Mouse (Mus musculus): ENCODE measurements around the gene Oosp3.

Gene Oosp3

DNA sequence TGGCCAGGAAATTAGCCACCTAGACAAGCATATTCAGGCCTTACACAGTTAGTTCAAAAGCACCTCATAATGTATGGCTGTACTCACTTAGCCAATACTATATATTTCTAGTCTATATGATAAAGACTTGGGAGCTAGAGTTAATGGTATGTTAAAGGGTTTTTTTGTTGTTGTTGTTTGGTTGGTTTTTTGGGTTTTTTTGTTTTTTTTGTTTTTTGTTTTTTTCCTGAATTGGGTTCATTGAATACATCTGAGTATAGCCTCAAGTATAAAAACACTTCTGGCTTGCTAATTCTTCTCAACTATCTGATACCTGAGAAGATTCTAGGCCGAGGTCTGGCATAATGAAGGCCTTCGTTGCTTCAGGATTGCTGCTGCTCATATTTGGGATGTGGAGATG is at the start of gene Oosp3:
TSS of gene Oosp3 (plus strand) at position 301 of the 400 bp plus-strand sequence.
- no peak for DNase-seq

DNA sequence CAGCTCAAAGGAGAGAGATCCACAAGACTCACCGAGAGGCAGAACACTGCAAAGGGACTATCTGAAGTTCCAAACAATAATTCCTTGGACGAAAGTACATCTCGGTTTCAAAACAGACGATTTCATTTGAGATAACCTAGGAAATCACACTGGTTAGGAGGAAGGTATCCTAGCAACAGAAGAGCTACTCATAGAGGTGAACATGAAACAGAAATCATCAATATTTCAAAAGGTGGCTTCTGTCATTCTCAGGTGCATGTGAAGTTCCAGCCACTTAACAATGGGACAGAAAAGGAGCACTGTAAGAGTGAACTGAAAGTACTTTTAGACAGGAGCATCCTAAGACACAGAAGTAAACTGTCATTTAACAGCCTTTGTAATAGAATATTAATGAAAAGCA is 47.3 kb upstream of the Oosp3 start:
- DNase-seq = no peak

DNA sequence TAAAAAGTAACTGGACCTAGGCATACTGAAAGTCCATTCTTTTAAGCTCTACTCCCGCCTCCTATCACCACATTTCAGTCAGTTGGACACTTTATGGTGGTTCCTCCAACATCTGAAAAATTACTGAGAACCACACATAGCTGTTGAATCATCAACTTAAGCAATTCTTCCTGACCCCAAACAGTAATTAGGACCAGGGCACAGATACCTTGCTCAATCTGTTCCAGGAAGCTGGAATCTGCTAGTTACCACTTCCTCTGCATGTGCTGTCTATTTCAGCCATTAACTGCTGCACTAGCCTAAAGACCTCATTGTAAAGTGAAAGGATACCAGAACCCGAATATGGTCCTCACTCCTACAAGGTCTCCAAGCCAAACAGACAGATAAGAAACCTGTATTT is 37.7 kb upstream of the Oosp3 start:
- no peak for DNase-seq

DNA sequence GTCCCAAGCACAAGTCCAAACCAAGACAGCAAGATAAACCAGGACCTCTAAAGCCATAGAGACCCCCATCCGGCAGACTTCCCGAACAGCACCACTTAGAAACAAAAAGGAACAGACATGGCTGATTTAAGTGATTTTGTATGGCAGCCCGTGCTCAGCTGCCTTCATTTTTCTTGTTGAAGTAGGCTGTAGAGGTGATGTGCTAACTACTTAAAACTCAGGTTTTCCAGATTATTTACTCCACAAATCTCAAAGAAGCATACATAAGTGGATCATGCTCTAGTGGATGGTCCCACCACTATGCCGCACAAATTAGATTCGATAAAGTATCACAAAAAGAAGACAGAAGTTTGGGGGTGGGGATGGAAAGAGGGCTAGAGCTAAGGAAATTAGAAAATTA is 36.4 kb upstream of the Oosp3 start, which contains the start of gene Oosp2:
TSS of gene Oosp2 (minus strand) at position 101 of the 400 bp plus-strand sequence.
- no peak for DNase-seq

DNA sequence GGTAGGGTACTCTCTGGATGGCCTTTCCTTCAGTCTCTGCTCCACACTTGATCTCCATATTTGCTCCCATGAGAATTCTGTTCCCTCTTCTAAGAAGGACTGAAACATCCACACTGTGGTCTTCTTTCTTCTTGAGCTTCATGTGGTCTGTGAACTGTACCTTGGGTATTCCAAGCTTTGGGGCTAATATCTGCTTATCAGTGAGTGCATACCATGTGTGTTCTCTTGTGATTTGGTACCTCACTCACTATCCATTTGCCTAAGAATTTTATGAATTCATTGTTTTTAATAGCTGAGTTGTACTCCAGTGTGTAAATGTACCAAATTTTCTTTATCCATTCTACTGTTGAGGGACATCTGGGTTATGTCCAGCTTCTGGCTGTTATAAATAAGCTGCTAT is 35.3 kb upstream of the Oosp3 start:
- no peak for DNase-seq

DNA sequence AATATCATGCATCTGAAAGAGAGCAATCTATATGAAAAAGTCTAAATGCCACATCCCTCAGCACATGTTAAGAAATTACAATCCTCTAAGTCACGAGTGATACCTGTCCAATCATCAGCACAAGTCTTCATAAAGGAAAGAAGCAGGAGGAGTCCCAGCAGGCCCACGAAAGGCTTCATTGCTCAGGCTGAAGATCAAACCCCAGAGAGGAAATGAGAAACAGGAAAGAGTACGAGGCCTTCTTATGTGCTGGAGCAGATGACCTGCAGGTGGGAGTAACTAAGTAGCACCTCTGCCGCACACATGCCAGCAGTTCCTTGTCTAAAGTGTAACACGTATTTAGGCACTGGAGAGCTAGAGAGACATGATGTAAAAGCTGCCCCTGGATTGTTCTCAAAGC is 6.0 kb upstream of the Oosp3 start, which contains the start of gene Oosp1:
TSS of gene Oosp1 (minus strand) at position 312 of the 400 bp plus-strand sequence.
- DNase-seq = no peak

DNA sequence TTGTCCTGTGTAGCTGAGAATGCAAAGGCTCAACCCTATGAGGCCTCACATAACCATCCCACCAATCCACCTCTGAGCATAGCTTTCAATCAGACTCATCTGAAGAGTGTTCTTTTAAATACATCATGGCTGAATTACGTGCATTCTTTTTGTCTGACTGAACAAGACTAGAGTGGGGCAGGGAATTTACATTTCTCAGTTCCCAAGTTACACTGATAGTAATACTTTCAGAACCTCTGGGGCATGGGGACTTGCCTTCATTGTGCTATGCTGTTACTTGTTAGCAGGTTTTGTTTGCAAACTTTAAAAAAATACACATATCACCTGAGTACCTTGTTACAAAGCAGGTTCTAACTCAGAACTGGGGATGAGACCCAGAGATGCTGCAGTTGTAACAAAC is 5.4 kb upstream of the Oosp3 start:
- no peak for DNase-seq

DNA sequence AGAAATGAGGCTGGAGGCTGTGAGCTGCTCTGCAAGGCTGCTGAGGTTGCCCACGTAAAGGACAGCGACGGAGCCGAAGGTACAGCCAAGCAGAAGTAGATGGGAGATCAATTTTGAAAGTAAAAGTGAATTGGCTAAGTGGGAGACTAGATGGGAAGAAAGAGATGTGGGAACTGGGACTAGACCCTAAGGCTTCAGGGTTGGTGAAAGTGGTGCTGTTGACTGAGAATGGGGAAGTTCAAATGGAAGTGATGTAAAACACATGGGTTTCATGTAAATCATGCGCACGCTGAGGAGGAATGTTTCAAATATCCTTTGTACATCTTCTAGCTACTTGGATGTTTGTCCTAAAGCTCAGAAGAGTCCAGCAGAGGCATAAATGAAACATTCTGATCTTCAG is 1.5 kb downstream of the Oosp3 start:
- DNase-seq = no peak

DNA sequence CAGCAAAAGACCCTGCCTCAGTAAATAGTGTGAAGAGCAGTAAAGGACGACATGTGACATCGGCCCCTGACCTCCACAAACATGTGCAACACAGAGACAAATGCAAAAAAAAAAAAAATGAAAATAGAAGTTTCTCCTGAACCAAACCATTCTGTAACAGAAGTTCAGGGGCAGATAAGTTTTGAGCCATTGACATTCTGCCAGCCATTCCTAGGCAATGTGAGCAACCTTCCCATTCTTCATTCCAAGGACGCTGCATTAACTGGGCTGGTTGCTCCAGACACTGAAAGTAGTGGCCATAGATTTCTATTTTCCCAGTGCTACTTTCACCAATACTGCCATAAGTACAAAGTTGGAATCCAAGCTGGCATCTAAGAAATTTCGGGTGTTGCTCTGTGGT is 15.6 kb downstream of the Oosp3 start:
- DNase-seq = no peak

DNA sequence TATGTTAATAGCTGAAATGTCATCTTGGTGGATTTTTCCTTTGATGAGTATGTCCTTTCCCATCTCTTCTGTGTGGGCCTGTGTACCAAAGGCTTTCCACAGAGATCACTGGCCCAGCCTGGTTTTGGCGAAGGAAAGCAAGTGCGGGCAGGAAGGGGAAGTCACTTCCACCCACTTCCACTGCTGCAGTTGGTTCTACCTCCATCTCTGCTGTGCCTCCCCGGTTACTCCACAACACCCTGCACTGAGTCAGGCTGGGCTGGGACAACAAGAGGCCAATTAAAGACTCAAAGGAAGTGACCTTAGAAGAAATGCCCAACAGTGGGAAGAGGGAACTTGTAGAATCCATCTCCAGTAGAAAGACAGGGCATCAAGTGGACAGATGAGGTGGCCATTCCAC is 23.2 kb downstream of the Oosp3 start:
- no peak for DNase-seq

DNA sequence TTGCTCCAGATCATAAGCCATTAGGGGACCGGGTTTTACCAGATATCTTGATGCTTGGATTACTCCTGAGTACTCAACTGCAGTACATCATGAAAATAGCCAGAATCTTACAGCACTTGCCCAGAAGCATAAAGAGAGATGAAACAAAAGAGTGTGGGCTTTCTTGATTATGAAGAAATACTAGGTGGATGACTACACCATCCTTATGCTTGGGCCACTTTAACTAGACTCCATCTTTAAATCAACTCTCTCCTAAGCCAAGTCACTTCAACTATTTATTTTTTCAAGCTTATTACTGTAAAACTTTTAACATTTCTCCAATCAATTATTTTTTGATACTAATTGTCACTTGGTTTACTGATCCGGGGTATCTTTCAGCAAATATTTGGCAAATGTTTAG is 27.0 kb downstream of the Oosp3 start:
- no peak for DNase-seq

DNA sequence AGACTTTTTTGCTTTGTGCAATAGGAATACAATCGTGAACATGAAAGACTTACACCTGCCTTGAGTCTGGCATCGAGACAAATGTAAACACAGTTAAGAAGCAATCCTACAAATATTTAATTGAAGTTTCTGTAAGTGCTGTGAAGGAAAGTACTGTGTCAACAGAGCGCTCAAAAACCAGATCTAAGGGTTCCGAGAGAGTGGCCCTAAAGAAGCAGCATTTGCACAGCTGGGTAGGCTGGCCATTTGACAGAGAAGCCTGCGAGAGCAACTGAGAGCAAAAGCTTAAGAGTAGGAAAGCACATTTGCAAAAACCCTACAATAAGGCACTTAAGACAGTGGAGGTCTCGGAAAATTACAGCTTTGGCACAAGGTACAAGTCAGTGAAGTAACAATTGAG is 27.4 kb downstream of the Oosp3 start:
- no peak for DNase-seq

DNA sequence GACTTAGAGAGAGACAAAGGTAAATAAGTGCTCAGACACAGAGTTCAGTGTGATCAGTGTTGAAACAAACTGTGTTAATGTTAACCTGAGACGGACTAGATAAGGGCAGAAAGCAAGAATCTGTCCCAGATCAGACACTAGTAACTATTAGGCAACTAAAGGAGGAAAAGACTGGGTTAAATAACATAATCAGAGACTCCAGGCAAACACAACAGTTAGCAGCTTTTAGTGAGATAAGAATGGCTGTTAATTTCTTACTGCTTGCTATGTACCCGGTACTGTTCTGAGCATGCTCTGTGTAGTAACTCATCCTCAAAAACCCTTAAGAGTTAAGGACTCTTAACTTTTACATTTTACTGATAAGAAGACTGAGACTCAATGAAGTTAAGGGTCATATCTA is 29.1 kb downstream of the Oosp3 start:
- no peak for DNase-seq

DNA sequence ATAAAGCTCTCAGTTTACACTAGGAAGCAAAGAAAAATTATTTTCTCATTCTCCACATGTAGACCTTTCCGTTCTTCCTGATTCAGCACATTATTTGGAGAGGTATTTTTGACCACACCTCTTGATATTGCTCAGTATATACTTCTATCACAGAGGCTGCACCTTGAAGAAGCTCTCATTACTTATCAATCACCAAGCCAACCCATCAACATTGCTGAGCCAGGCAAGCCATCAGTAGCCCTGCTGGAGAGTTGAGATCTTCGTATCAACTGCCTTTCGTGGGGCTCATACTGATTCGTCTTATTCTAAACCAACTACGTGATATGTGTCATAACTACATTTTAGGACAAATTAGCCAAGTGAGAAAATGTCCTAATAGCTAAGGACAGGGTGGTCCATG is 30.4 kb downstream of the Oosp3 start:
- DNase-seq = no peak

DNA sequence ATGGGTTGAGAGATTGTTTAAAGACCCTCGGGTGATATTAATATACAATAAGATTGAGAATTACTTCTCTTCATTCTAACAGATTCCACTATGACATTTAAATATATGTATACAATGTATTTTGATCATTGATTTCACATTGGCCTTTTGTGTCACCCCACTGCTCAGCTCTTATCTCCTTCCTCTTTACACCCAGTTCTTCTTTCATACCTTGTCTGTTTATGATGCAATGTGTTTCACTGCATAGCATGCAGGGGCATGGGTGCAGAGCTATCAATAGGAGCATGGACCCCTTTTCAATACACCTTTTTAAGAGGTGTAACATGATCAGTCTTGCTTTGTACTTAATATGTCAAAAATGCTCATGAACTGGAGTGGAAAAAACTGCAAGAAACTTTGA is 33.4 kb downstream of the Oosp3 start:
- no peak for DNase-seq

DNA sequence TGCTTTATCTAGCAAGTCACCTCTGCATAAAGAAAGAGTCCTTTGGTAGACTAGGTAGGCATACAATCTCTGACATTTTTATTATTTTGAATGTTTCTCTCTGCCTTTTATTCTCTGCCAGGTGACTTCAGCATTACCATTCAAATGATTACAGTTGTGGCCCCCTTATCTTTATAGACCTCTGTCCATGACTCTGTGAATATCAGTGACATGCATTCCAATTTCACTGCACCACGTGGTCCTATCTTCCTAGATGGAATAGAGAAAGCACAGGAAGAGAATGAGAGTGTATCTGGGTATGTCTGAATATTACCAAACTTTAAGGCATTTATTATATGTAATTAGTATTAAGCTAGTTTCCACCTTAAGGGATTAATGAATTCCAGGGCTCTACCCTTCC is 39.6 kb downstream of the Oosp3 start:
- DNase-seq = no peak

DNA sequence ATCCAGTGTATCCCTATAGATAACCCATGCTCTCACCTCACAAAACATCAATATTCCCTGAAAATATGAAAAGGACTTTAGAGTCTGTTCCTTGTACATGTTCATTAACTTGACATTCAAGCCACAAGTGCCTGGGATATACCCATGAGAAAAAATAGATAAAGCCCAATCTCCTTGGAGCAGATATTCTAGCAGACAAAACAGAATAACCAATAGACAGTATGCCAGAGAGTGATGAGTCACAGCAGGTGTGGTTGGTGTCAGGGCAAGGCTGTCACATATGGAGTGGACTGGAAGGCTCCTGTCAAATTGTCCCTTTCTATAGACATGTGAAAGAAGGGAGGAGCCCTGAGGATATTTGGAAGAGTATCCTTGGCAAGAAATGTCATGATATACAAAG is 48.8 kb downstream of the Oosp3 start:
- DNase-seq = no peak

DNA sequence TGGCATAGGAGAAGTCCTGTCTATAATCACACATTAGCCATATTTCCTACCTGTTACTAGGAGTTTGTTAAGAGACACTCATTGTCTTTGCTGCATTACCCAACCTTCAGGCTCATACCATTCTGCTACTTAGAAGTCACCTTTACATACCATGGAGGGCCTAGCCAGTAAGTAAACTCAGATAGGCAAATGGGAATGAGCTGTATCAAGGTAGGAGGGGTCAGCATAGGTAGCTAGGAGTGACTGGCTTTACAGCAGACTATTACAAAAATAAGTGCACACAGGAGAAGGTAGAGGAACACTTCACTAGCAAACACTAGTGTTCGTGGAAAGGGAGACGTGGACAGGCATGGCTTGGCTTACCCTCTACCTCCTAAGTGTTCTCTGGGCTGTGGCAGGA is 50.4 kb downstream of the Oosp3 start, which contains the start of gene Gif:
TSS of gene Gif (plus strand) at position 257 of the 400 bp plus-strand sequence.
- no peak for DNase-seq
